ENCODE assay signal across 7 mouse cellular contexts in genomic region chr19:12008410-12009380, GRCm38 (mm10). TPM values are rescaled to one million over a fixed set of nuclear protein-coding genes. Genes with fewer than 3 reads are reported as not detected.
DNase-seq lines count a peak whose midpoint lies in the region; ATAC-seq and TF ChIP-seq lines count a peak whose summit lies in the region.

No protein-coding gene starts in this region.

- no peak overlapping the region for H3K4me2 ChIP-seq in midbrain, embryonic 13.5 days (replicated peaks)
- H3K4me2 ChIP-seq in embryonic facial prominence, embryonic 13.5 days: peak overlapping the region; percentile 72
- H3K4me2 ChIP-seq in liver, embryonic 11.5 days: peak overlapping the region; percentile 77

- no peak for ATAC-seq in midbrain, embryonic 13.5 days
- ATAC-seq in embryonic facial prominence, embryonic 13.5 days (ENCODE audit: insufficient number of reproducible peaks, insufficient read depth, low FRiP score, low TSS enrichment, low read depth): no peak
- ATAC-seq in liver, embryonic 11.5 days (replicated peaks; ENCODE audit: low FRiP score): no peak

- 19% methylated on average over 17 of the region's 17 CpGs for WGBS in midbrain, embryonic 10.5 days
- 18% methylated on average over 17 of the region's 17 CpGs for WGBS in midbrain, embryonic 13.5 days
- WGBS in embryonic facial prominence, embryonic 13.5 days: 15% methylated on average over 17 of the region's 17 CpGs
- WGBS in liver, embryonic 11.5 days: 15% methylated on average over 17 of the region's 17 CpGs

- DNase-seq in midbrain, embryonic 10.5 days (ENCODE audit: low spot score): peak; percentile 30
- peak; percentile 44 for DNase-seq in liver, embryonic 11.5 days (ENCODE audit: low spot score)
- no peak for DNase-seq in left cerebral cortex, postnatal 25 days (ENCODE audit: low spot score in 2 of 2)
- no peak for DNase-seq in adrenal gland, postnatal 36 days
- no peak for DNase-seq in layer of hippocampus, adult 2 months (ENCODE audit: low spot score in 2 of 2)

- H3K4me1 ChIP-seq in midbrain, embryonic 10.5 days: peaks cover 34% of the 10 kb centered on the region
- H3K4me1 ChIP-seq in midbrain, embryonic 13.5 days (replicated peaks): peaks cover 27% of the 10 kb centered on the region
- H3K4me1 ChIP-seq in embryonic facial prominence, embryonic 13.5 days: peaks cover 19% of the 10 kb centered on the region
- H3K4me1 ChIP-seq in liver, embryonic 11.5 days (replicated peaks; ENCODE audit: control insufficient read depth, insufficient read depth, low read length): peaks cover 13% of the 10 kb centered on the region

- intact Hi-C loops in left cerebral cortex, postnatal 25 days (cut with DNase I): loop anchor here (5.0 kb wide), 2 partner anchors 41 to 231 kb away; partner anchors contain the start of gene Osbp

- no peaks in the 10 kb centered on the region for H3K36me3 ChIP-seq in midbrain, embryonic 10.5 days
- H3K36me3 ChIP-seq in midbrain, embryonic 13.5 days: no peaks in the 10 kb centered on the region
- no peaks in the 10 kb centered on the region for H3K36me3 ChIP-seq in embryonic facial prominence, embryonic 13.5 days
- no peaks in the 10 kb centered on the region for H3K36me3 ChIP-seq in liver, embryonic 11.5 days (ENCODE audit: control insufficient read depth, insufficient read depth, low read length)

- H3K27me3 ChIP-seq in midbrain, embryonic 10.5 days (ENCODE audit: low read depth, poor library complexity, severe bottlenecking): no peaks in the 10 kb centered on the region; the same call in 1 of the 2 replicates
- H3K27me3 ChIP-seq in midbrain, embryonic 13.5 days: no peaks in the 10 kb centered on the region
- H3K27me3 ChIP-seq in embryonic facial prominence, embryonic 13.5 days: no peaks in the 10 kb centered on the region
- no peaks in the 10 kb centered on the region for H3K27me3 ChIP-seq in liver, embryonic 11.5 days (replicated peaks; ENCODE audit: control insufficient read depth, insufficient read depth, low read length)

- H3K4me3 ChIP-seq in midbrain, embryonic 10.5 days: peak overlapping the region; percentile 67
- no peak overlapping the region; the same call in 1 of the 2 replicates for H3K4me3 ChIP-seq in midbrain, embryonic 13.5 days (replicated peaks)
- peak overlapping the region; percentile 69 for H3K4me3 ChIP-seq in embryonic facial prominence, embryonic 13.5 days
- peak overlapping the region; percentile 52 for H3K4me3 ChIP-seq in liver, embryonic 11.5 days (ENCODE audit: low read depth, low read length)
- H3K4me3 ChIP-seq in layer of hippocampus, adult 2 months: no peak overlapping the region

- no peaks in the 10 kb centered on the region for H3K9me3 ChIP-seq in midbrain, embryonic 10.5 days (replicated peaks)
- no peaks in the 10 kb centered on the region for H3K9me3 ChIP-seq in midbrain, embryonic 13.5 days
- no peaks in the 10 kb centered on the region for H3K9me3 ChIP-seq in embryonic facial prominence, embryonic 13.5 days
- H3K9me3 ChIP-seq in liver, embryonic 11.5 days (ENCODE audit: control insufficient read depth, low read length): no peaks in the 10 kb centered on the region

- H3K27ac ChIP-seq in midbrain, embryonic 10.5 days (replicated peaks): no peak overlapping the region
- no peak overlapping the region for H3K27ac ChIP-seq in midbrain, embryonic 13.5 days
- H3K27ac ChIP-seq in embryonic facial prominence, embryonic 13.5 days: peak overlapping the region; percentile 44; the same call in 1 of the 2 replicates
- H3K27ac ChIP-seq in liver, embryonic 11.5 days (ENCODE audit: low read depth, low read length): peak overlapping the region; percentile 58; the same call in 1 of the 2 replicates
- no peak overlapping the region for H3K27ac ChIP-seq in layer of hippocampus, adult 2 months

- no peak for TF ChIP-seq CTCF in layer of hippocampus, adult 2 months (conservative IDR thresholded peaks at IDR 0.05)

- H3K9ac ChIP-seq in midbrain, embryonic 13.5 days (replicated peaks): no peak overlapping the region
- H3K9ac ChIP-seq in embryonic facial prominence, embryonic 13.5 days: no peak overlapping the region
- no peak overlapping the region for H3K9ac ChIP-seq in liver, embryonic 11.5 days (ENCODE audit: low read depth, low read length)

RNA-seq across cellular contexts. Expression of gene Olfr1423, which starts 32.4 kb away (rescaled TPM):
- polyA plus RNA-seq in midbrain, embryonic 10.5 days (2016; fragmentation: Nextera tagmentation; extraction: Ambion mirVana): 0.02 TPM in 1 of 2 replicates, not detected in the other
- not detected in 2 replicates for polyA plus RNA-seq in midbrain, embryonic 13.5 days (2015; fragmentation: Nextera tagmentation; extraction: Ambion mirVana)
- polyA plus RNA-seq in embryonic facial prominence, embryonic 13.5 days (2015; fragmentation: Nextera tagmentation; extraction: Ambion mirVana): not detected in 2 replicates
- 0.03 and 0.06 TPM in 2 replicates for polyA plus RNA-seq in liver, embryonic 11.5 days (2014; fragmentation: Nextera tagmentation; extraction: Ambion mirVana)
- total RNA-seq in left cerebral cortex, postnatal 25 days (2021): not detected
- not detected for total RNA-seq in adrenal gland, postnatal 36 days (2021)
- not detected for total RNA-seq in layer of hippocampus, adult 2 months (2021)

RNA-seq across cellular contexts. Expression of gene Osbp, which starts 43.0 kb away (rescaled TPM):
- 2.7 and 2.9 TPM in 2 replicates for polyA plus RNA-seq in midbrain, embryonic 10.5 days (2016; fragmentation: Nextera tagmentation; extraction: Ambion mirVana)
- polyA plus RNA-seq in midbrain, embryonic 13.5 days (2015; fragmentation: Nextera tagmentation; extraction: Ambion mirVana): 3.9 and 4.1 TPM in 2 replicates
- 5.0 and 7.0 TPM in 2 replicates for polyA plus RNA-seq in embryonic facial prominence, embryonic 13.5 days (2015; fragmentation: Nextera tagmentation; extraction: Ambion mirVana)
- polyA plus RNA-seq in liver, embryonic 11.5 days (2014; fragmentation: Nextera tagmentation; extraction: Ambion mirVana): 5.2 and 6.8 TPM in 2 replicates
- 10 to 100 TPM; 55.3 to 58.9 TPM for total RNA-seq in left cerebral cortex, postnatal 25 days (2021)
- 100 to 1,000 TPM in 1 of 2 experiments, 10 to 100 TPM in 1; 81.5 to 117 TPM for total RNA-seq in adrenal gland, postnatal 36 days (2021)
- 10 to 100 TPM; 50.3 to 50.9 TPM for total RNA-seq in layer of hippocampus, adult 2 months (2021)

RNA-seq across cellular contexts. Expression of gene Olfr1424, which starts 53.8 kb away (rescaled TPM):
- not detected in 2 replicates for polyA plus RNA-seq in midbrain, embryonic 10.5 days (2016; fragmentation: Nextera tagmentation; extraction: Ambion mirVana)
- not detected in 2 replicates for polyA plus RNA-seq in midbrain, embryonic 13.5 days (2015; fragmentation: Nextera tagmentation; extraction: Ambion mirVana)
- polyA plus RNA-seq in embryonic facial prominence, embryonic 13.5 days (2015; fragmentation: Nextera tagmentation; extraction: Ambion mirVana): not detected in 2 replicates
- 0.17 TPM in 1 of 2 replicates, not detected in the other for polyA plus RNA-seq in liver, embryonic 11.5 days (2014; fragmentation: Nextera tagmentation; extraction: Ambion mirVana)
- not detected for total RNA-seq in left cerebral cortex, postnatal 25 days (2021)
- not detected for total RNA-seq in adrenal gland, postnatal 36 days (2021)
- total RNA-seq in layer of hippocampus, adult 2 months (2021): not detected

Comparison
In these comparisons a context has a peak if more than half of its experiments do, and no peak if none do; other contexts are left out.
1. H3K4me3 ChIP-seq: peak in midbrain, embryonic 10.5 days (single experiment), embryonic facial prominence, embryonic 13.5 days (single experiment) and liver, embryonic 11.5 days (single experiment); none in midbrain, embryonic 13.5 days (single experiment) and layer of hippocampus, adult 2 months (single experiment).
2. DNase-seq: peak in midbrain, embryonic 10.5 days (single experiment) and liver, embryonic 11.5 days (single experiment); none in left cerebral cortex, postnatal 25 days (0 of 2), adrenal gland, postnatal 36 days (0 of 2) and layer of hippocampus, adult 2 months (0 of 2).
3. H3K27ac ChIP-seq: peak in embryonic facial prominence, embryonic 13.5 days (single experiment) and liver, embryonic 11.5 days (single experiment); none in midbrain, embryonic 10.5 days (single experiment), midbrain, embryonic 13.5 days (single experiment) and layer of hippocampus, adult 2 months (single experiment).